Comparison of ENCODE assay signal across 9 mouse cellular contexts in the genomic region with DNA sequence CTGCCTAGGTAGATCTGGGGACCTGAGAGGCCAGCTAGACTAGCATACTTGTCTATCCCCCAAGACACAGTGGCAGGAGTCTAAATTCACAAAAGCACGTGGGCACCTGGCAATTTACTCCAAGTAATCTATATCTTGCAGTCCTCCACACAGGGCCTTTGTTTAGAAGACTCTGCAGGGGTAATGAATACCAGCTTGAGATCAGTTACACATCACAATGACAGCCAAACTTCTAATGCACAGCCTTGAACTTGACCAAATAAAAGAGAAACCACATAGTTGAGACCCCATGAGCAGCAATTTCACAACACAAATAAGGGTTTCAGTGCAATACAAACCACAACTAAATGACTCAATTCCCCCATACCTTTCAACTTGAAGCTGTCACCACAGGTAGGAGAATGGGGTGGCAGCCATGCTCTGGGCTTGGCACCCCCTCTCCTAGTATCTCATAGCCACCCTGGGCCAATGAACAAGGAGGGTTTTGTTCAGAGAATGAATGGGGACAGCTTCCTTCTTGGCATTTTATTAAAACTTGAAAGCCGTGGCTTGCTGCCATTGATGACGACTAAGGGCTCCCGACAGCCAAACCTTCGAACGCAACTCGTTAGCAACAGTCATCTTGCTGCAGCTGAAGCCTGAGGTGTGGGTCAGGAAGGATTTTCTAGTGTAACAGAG.
A peak's percentile ranks its signal among the peaks of the same experiment; 100 is the strongest.
DNase-seq lines count a peak whose midpoint lies in the region; ATAC-seq lines count a peak whose summit lies in the region.
"Had no signal": no experiment of that assay in that cellular context is flagged by ENCODE, and none has a peak within 500 bp of the region (broad histone marks: within the 10 kb centered on the region; RNA-seq: fewer than 3 reads in every experiment).

No protein-coding gene starts in this region.

- no peaks in the 10 kb centered on the region for H3K27me3 ChIP-seq in embryonic facial prominence, embryonic 12.5 days
- H3K27me3 ChIP-seq in hindbrain, embryonic 15.5 days, result no peaks in the 10 kb centered on the region
- no peaks in the 10 kb centered on the region for H3K27me3 ChIP-seq in midbrain, embryonic 13.5 days
- H3K27me3 ChIP-seq: liver, embryonic 15.5 days had no signal

- H3K9ac ChIP-seq in embryonic facial prominence, embryonic 12.5 days, result no peak overlapping the region
- no peak overlapping the region for H3K9ac ChIP-seq in hindbrain, embryonic 15.5 days
- H3K9ac ChIP-seq in midbrain, embryonic 13.5 days (replicated peaks), result no peak overlapping the region
- H3K9ac ChIP-seq: liver, embryonic 15.5 days had no signal

- intact Hi-C loops in left cerebral cortex, postnatal 36 days (cut with DNase I), result no loop called here

- no peak overlapping the region for H3K4me2 ChIP-seq in embryonic facial prominence, embryonic 12.5 days (replicated peaks)
- H3K4me2 ChIP-seq in hindbrain, embryonic 15.5 days, result no peak overlapping the region
- no peak overlapping the region for H3K4me2 ChIP-seq in midbrain, embryonic 13.5 days (replicated peaks)
- H3K4me2 ChIP-seq: liver, embryonic 15.5 days had no signal

- 52% methylated on average over 7 of the region's 7 CpGs for WGBS in embryonic facial prominence, embryonic 12.5 days
- 32% methylated on average over 7 of the region's 7 CpGs for WGBS in hindbrain, embryonic 15.5 days
- WGBS in midbrain, embryonic 13.5 days, result 51% methylated on average over 7 of the region's 7 CpGs

- peak; percentile 20 to 29 for DNase-seq in left cerebral cortex, adult 18-20 months (ENCODE audit: low spot score in 2 of 2)
- no peak for DNase-seq in left cerebral cortex, postnatal 36 days (ENCODE audit: low spot score in 2 of 2)
- no peak for DNase-seq in adrenal gland, postnatal 14 days
- no peak for DNase-seq in cerebellum, adult 11 months
- no peak for DNase-seq in kidney, postnatal 36 days

- H3K4me1 ChIP-seq in embryonic facial prominence, embryonic 12.5 days, result peaks cover 10% of the 10 kb centered on the region; the same call in 1 of the 2 replicates
- peaks cover 26% of the 10 kb centered on the region for H3K4me1 ChIP-seq in hindbrain, embryonic 15.5 days (replicated peaks)
- peaks cover 33% of the 10 kb centered on the region for H3K4me1 ChIP-seq in midbrain, embryonic 13.5 days (replicated peaks)

- H3K9me3 ChIP-seq in embryonic facial prominence, embryonic 12.5 days, result no peaks in the 10 kb centered on the region
- no peaks in the 10 kb centered on the region for H3K9me3 ChIP-seq in hindbrain, embryonic 15.5 days
- H3K9me3 ChIP-seq in midbrain, embryonic 13.5 days, result no peaks in the 10 kb centered on the region
- H3K9me3 ChIP-seq: liver, embryonic 15.5 days had no signal

- no peak overlapping the region for H3K4me3 ChIP-seq in embryonic facial prominence, embryonic 12.5 days
- no peak overlapping the region for H3K4me3 ChIP-seq in hindbrain, embryonic 15.5 days
- no peak overlapping the region for H3K4me3 ChIP-seq in midbrain, embryonic 13.5 days (replicated peaks)
- H3K4me3 ChIP-seq: liver, embryonic 15.5 days had no signal

- H3K36me3 ChIP-seq in embryonic facial prominence, embryonic 12.5 days, result peaks cover 32% of the 10 kb centered on the region
- H3K36me3 ChIP-seq in hindbrain, embryonic 15.5 days, result no peaks in the 10 kb centered on the region
- peaks cover 16% of the 10 kb centered on the region for H3K36me3 ChIP-seq in midbrain, embryonic 13.5 days

- H3K27ac ChIP-seq in embryonic facial prominence, embryonic 12.5 days, result peak overlapping the region; percentile 52
- peak overlapping the region; percentile 55 for H3K27ac ChIP-seq in hindbrain, embryonic 15.5 days (replicated peaks)
- peak overlapping the region; percentile 74 for H3K27ac ChIP-seq in midbrain, embryonic 13.5 days
- H3K27ac ChIP-seq: liver, embryonic 15.5 days had no signal

- 0 out of 2 replicates have a peak, but pooled peaks have one; percentile 58 for ATAC-seq in embryonic facial prominence, embryonic 12.5 days (ENCODE audit: insufficient number of reproducible peaks, insufficient read depth, low FRiP score, low TSS enrichment)
- ATAC-seq in hindbrain, embryonic 15.5 days (ENCODE audit: low FRiP score, low read depth), result no peak
- peak; percentile 63 for ATAC-seq in midbrain, embryonic 13.5 days

Comparison
In these comparisons a context has a peak if more than half of its experiments do, and no peak if none do; other contexts are left out.
1. DNase-seq: peak in left cerebral cortex, adult 18-20 months (2 of 2); none in left cerebral cortex, postnatal 36 days (0 of 2), adrenal gland, postnatal 14 days (single experiment), cerebellum, adult 11 months (single experiment) and kidney, postnatal 36 days (0 of 2).
2. Peak in every context shown above with its lines, with median percentiles within 50 percentile points of each other: H3K27ac ChIP-seq.